Mouse (Mus musculus): Measurements from ENCODE around the gene Cd2bp2. TPM values are rescaled to one million over a fixed set of nuclear protein-coding genes. Genes with fewer than 3 reads are reported as not detected.
A peak's percentile ranks its signal among the peaks of the same experiment; 100 is the strongest.

Cd2bp2 gene
- total and polyA plus RNA-seq, 3 experiments, result 56.7 to 64.8 TPM; not detected in 1

DNA sequence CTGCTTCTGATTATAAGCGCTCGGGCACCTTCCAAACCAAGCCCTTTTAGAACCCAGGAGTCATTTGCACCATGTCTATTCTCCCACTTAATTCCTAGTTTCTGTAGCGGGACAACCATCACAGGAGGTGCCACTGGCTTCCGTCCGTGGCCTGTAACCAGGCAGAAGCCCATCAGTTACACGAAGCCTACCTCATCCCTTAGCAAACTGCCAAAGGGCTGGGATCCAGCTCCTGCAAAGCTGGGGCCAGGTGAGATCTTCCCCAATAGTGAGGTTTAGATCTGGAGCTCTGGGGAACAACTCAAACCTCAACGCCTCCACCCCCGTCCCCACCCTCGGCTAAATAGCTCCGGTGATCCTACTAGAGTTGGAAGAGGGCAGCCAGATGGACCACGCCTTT is 634 bp upstream of the Cd2bp2 start:
- TF ChIP-seq BHLHE40 (IDR thresholded peaks at IDR 0.05; ENCODE audit: borderline replicate concordance, low read depth, low read length) (no peak), POLR2A (IDR thresholded peaks at IDR 0.05; ENCODE audit: control insufficient read depth in 1 of 2, insufficient read depth in 1 of 2, low read depth in 1 of 2, low read length in 2 of 2, poor library complexity in 1 of 2) (0 out of 4 replicates have a peak, but pooled peaks of 1 of the 2 experiments have one; percentile 4)
- H3K27me3 ChIP-seq (ENCODE audit: control insufficient read depth in 1 of 2, insufficient read depth in 2 of 2, low read length in 2 of 2), result no peaks in the 10 kb centered on the region
- peak overlapping the region; percentile 67 for H3K27ac ChIP-seq (ENCODE audit: control insufficient read depth, low read depth, low read length)
- DNase-seq (ENCODE audit: low read depth, low spot score), result no peak
- H3K79me2 ChIP-seq (ENCODE audit: control insufficient read depth, insufficient read depth, low read length, poor library complexity), result peaks cover 14% of the 10 kb centered on the region
- peak overlapping the region; percentile 67 for H3K9ac ChIP-seq (ENCODE audit: control insufficient read depth, low read depth, low read length, poor library complexity, severe bottlenecking)
- no peak overlapping the region for H3K4me3 ChIP-seq (ENCODE audit: control insufficient read depth in 1 of 2, insufficient read depth in 1 of 2, low read depth in 2 of 2, low read length in 2 of 2)
- peaks cover 0 to 12% of the 10 kb centered on the region in 2 experiments; a peak in 2 of 4 replicates for H3K4me1 ChIP-seq (ENCODE audit: control insufficient read depth in 1 of 2, insufficient read depth in 2 of 2, low read length in 2 of 2)
- H3K9me3 ChIP-seq (replicated peaks; ENCODE audit: insufficient read depth, low read length), result no peaks in the 10 kb centered on the region
- peaks cover 0 to 12% of the 10 kb centered on the region in 2 experiments; a peak in 3 of 4 replicates for H3K36me3 ChIP-seq (ENCODE audit: control insufficient read depth in 1 of 2, insufficient read depth in 2 of 2, low read length in 2 of 2)

DNA sequence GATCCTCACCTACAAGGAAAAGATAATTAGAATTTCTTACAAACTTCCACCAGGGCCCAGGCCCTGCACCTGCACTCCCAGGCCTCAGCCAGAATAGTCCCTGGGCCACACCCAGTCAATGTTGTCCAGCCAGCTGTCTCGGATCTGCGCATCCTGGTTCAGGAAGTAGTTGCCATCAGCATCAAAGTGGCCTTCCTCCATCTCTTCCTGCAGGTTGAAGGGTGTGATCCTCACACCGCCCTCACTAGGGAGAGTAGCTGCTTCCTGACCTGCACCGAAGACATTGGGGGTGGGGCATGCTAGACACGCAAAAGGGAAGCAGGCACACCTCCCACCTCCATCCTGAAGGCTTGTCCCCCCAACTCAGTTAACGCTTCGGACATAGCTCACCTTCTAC is 1.2 kb downstream of the Cd2bp2 start:
- Histone ChIP-seq H3K79me2 (ENCODE audit: control insufficient read depth, insufficient read depth, low read length, poor library complexity) (peaks cover 14% of the 10 kb centered on the region), H3K4me3 (ENCODE audit: control insufficient read depth in 1 of 2, insufficient read depth in 1 of 2, low read depth in 2 of 2, low read length in 2 of 2) (peak overlapping the region; percentile 60 to 99; a peak in 3 of 4 replicates), H3K27me3 (ENCODE audit: control insufficient read depth in 1 of 2, insufficient read depth in 2 of 2, low read length in 2 of 2) (no peaks in the 10 kb centered on the region), H3K4me1 (ENCODE audit: control insufficient read depth in 1 of 2, insufficient read depth in 2 of 2, low read length in 2 of 2) (peaks cover 0 to 12% of the 10 kb centered on the region in 2 experiments; a peak in 2 of 4 replicates), H3K9me3 (replicated peaks; ENCODE audit: insufficient read depth, low read length) (no peaks in the 10 kb centered on the region), H3K27ac (ENCODE audit: control insufficient read depth, low read depth, low read length) (no peak overlapping the region), H3K9ac (ENCODE audit: control insufficient read depth, low read depth, low read length, poor library complexity, severe bottlenecking) (peak overlapping the region; percentile 94), H3K36me3 (ENCODE audit: control insufficient read depth in 1 of 2, insufficient read depth in 2 of 2, low read length in 2 of 2) (peaks cover 0 to 12% of the 10 kb centered on the region in 2 experiments; a peak in 2 of 4 replicates)
- no peak for TF ChIP-seq CHD1 (IDR thresholded peaks at IDR 0.05; ENCODE audit: low read depth, low read length)
- no peak for TF ChIP-seq CHD2 (IDR thresholded peaks at IDR 0.05; ENCODE audit: low read length)
- TF ChIP-seq NRF1 (IDR thresholded peaks at IDR 0.05; ENCODE audit: insufficient read depth, low read depth, low read length, poor library complexity, severe bottlenecking), result no peak
- no peak for TF ChIP-seq POLR2AphosphoS5 (IDR thresholded peaks at IDR 0.05; ENCODE audit: borderline replicate concordance, low read depth, low read length)
- no peak for TF ChIP-seq USF1 (IDR thresholded peaks at IDR 0.05; ENCODE audit: low read depth, low read length)
- TF ChIP-seq MAFK (IDR thresholded peaks at IDR 0.05; ENCODE audit: borderline replicate concordance, low read depth, low read length), result no peak
- no peak for TF ChIP-seq TAL1 (IDR thresholded peaks at IDR 0.05; ENCODE audit: low read length)
- TF ChIP-seq MYC (IDR thresholded peaks at IDR 0.05; ENCODE audit: low read depth, low read length), result no peak
- no peak for TF ChIP-seq POLR2AphosphoS2 (IDR thresholded peaks at IDR 0.05; ENCODE audit: low read length)
- TF ChIP-seq GATA1 (IDR thresholded peaks at IDR 0.05; ENCODE audit: low read depth, low read length), result no peak
- no peak for TF ChIP-seq UBTF (IDR thresholded peaks at IDR 0.05; ENCODE audit: borderline replicate concordance, insufficient read depth, low read depth, low read length)
- no peak for TF ChIP-seq GABPA (IDR thresholded peaks at IDR 0.05; ENCODE audit: low read depth, low read length)
- TF ChIP-seq ZNF384 (IDR thresholded peaks at IDR 0.05; ENCODE audit: low read depth, low read length), result no peak
- no peak for TF ChIP-seq ZMIZ1 (IDR thresholded peaks at IDR 0.05; ENCODE audit: low read depth, low read length)
- TF ChIP-seq RCOR1 (IDR thresholded peaks at IDR 0.05; ENCODE audit: low read depth, low read length), result no peak
- no peak for TF ChIP-seq RAD21 (IDR thresholded peaks at IDR 0.05; ENCODE audit: low read depth, low read length)
- TF ChIP-seq JUND (IDR thresholded peaks at IDR 0.05; ENCODE audit: low read depth, low read length), result no peak
- no peak for TF ChIP-seq MAX (IDR thresholded peaks at IDR 0.05; ENCODE audit: low read length)
- TF ChIP-seq E2F4 (IDR thresholded peaks at IDR 0.05; ENCODE audit: borderline replicate concordance, low read depth, low read length), result no peak
- no peak for TF ChIP-seq MAZ (IDR thresholded peaks at IDR 0.05; ENCODE audit: low read depth, low read length)
- no peak for DNase-seq (ENCODE audit: low read depth, low spot score)

All from MEL (cell line).